Mouse (Mus musculus) A20 (cell line): ENCODE data around the gene Soga1.

Experiments used
- DNase-seq: peaks from one replicate; pipeline ENCODE4 v3.0.0-alpha.2; 2011; ENCODE audit warnings: low read depth, low spot score

The Soga1 gene

DNA sequence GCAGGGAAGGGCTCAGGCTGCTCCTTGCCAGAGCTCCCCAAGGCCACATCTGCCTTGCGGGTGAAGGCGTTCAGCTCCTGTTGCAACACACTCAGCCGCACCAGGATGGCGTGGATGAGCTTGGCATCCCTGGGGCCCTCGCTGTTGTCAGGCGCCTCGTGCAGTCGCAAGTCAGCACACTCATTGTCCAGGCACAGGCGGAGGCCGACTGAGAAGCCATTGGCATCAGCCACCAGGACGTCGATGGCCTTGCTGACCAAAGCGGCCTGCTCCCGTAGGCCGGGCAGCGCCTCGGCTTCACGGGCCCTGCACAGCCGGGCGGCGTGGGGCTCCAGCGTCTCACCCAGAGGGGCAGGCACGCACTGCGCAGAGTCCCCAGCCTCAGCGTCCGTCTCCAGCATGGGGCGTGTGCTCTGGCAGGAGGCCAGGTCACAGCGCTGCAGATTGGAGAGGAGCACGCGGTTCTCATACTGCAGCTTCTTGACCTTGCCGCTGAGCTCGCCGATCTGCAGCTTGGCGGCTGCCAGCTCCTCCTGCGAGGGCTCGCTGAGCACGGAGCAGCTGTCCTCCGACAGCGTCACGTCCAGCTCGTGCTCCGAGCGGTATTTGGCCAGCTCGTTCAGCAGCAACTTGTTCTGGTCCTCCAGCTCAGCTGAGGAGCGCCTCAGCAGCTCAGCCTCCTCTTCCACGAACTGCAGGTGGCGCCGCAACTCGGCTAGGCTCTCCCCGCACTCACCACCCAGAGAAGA, 39.0 kb downstream of the Soga1 start:
- no peak for DNase-seq

DNA sequence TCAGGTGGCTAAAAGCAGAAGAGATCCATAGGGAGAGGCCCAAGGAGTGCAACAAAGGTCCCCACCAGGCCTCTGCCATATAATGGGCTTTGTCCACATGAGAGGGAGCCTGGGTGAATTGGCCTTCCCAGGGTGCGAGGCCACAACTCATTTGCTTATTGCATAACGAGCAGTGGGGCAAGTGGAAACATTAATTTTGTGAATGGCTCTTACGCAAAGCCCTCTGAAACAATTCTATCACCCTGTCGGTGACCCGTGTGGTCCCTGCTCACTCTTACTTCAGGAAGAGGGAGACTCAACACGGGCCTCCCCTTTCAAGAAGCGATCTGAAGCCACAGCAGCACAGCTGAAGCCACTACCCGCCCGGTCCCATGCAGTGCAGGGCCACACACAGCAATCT, 41.8 kb downstream of the Soga1 start:
- DNase-seq, result no peak

DNA sequence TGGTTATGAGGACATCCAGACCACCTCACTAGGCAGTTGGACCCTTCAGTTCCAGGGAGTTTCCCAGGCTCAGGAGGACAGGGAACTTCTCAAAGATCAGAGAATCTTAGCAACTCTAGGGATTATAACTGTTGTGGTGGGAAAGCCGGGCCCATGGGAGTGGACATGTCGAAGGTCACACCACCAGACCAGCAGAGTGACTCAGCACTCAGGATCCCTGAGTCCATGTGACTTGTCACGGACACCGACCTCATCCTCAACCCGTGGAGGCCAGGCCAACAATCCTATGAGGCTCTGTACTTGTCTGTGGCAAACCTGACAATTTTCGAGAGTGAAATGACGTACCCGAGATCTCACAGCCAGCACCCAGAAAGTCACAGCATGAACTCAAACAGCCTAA, 42.7 kb downstream of the Soga1 start:
- DNase-seq, result no peak

DNA sequence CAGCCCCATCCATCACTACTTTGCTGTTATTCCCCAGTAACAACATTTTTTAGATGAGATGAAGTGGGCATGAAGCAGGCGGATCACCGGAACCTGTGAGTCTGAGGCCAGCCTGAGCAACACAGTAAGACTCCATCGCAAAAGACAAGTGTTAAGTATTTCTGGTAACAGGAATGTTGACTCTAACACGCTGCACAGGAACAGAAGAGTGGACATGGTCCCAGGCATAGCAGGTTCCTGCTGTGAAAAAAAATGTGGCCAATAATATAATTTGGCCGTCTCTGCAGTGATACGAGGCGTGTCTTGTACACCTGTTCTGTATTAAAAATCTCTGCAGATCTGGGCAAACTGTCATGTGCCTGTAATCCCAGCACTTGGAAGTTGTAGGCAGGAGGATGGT, 43.7 kb downstream of the Soga1 start:
- no peak for DNase-seq

DNA sequence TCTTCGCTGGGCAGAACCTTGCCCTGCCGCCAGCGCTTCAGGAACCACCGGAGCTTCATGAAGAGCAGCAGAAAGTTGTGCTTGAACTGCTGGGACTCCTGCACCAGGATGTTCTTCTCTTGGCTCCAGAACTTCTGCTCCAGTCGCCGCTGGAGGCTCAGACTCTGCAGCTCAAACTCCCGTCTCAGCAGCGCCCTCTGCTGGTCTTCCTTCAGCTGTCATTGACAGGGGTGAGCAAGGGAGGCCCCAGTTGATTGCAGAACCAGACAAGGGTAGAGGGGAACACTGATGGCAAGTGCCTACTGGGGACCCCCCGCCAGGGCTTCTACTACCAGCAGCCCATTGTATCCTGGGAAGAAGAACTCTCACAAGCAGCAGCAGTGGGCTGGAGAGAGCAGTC, 48.2 kb downstream of the Soga1 start:
- DNase-seq, result peak; percentile 75

DNA sequence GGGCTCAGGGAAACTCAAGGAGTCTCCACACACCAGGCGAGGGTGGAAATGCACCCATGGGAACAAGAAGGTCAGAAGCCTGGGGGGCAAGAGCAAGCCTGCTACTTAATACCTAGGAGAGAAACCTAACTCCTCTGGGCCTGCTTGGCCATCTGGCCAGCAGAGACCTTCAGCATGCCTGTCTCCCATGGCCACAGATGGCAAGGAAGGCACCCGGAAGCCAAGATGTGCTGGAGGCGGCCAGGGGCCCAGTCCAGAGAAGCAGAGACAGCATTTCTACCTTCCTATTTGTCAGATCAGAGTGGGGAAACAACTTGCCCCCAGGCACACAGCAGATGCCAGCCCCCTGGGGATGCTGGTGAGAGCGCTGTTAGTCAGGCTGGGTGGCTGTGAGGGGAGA, 50.8 kb downstream of the Soga1 start:
- no peak for DNase-seq

DNA sequence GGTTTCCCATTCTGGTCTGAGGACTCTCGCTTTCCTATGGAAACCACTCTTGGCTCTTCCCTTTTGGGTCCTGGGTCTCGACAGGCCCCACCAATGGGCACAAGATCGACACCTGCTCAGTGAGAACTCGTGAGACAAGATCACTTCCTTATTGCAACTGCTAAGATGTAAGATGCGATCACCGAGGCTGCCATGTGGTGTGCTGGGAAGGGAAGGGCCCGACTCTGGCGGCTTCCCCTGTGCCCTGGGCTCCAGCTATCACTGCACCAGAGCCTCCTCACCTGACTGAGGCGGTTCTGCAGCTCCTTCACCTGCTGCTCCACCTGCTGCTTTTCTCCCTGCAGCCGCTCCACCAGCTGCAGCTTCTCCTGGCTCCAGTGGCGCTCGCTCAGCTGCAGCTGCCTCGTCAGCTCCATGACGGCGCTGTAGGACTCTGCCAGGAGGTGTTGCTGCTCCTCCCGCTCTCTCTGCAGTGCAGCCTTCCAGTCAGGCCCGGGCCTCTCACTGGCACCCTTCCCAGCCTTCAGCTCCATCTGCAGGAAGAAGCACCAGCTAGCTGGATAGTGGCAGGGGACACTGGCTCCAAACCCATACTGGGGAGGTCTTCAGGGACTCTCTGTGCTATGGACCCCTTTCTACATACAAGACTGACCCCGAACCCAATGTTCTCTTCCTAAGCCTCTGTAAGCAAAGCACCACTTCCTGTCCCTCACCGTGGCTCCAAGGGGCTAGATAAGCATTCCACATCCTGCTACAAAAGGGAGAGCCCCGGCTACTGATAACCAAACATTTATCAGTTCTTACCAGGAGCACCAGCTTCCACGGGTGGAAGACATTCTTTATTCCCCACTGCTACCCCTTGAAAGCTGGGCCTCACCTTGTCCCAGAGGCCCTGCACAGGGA, 51.7 kb downstream of the Soga1 start:
- peak; percentile 45 for DNase-seq

DNA sequence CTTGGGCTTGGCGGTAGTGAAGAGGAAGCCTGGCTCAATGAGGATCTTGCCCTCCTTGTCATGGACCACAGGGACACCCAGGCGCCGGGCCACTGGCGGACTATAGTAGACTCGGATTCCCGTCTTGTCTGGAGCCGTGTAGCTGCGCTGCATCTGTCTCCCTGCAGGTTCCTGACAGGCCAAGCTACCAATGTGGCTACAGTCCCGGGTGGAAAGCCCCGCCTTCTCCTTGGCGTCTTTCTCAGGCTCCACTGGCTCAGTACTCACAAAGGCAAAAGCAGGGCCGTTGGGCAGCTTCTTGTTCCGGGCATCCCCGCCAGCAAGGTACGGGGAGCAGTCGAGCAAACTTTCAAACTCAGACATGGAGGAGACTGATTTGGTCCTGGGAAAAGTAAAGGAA, 57.9 kb downstream of the Soga1 start:
- DNase-seq, result no peak

DNA sequence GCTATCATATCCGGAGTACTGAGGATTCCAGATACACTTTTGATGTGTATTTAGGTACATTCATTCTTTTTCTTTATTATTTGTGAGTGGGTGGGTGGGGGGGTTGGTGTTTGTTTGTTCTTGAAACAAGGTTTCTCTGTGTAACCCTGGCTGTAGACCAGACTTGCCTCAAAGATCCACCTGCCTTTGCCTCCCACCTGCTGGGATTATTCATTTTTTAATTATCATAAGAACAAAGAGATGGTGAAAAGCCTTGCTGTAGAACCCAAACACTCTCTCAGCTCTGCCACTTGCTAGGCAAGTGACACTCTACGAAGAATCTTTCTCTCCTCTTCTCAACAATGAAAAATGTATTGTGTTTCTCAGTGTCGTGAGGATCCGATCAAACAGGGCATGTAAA, 59.8 kb downstream of the Soga1 start:
- DNase-seq, result no peak

DNA sequence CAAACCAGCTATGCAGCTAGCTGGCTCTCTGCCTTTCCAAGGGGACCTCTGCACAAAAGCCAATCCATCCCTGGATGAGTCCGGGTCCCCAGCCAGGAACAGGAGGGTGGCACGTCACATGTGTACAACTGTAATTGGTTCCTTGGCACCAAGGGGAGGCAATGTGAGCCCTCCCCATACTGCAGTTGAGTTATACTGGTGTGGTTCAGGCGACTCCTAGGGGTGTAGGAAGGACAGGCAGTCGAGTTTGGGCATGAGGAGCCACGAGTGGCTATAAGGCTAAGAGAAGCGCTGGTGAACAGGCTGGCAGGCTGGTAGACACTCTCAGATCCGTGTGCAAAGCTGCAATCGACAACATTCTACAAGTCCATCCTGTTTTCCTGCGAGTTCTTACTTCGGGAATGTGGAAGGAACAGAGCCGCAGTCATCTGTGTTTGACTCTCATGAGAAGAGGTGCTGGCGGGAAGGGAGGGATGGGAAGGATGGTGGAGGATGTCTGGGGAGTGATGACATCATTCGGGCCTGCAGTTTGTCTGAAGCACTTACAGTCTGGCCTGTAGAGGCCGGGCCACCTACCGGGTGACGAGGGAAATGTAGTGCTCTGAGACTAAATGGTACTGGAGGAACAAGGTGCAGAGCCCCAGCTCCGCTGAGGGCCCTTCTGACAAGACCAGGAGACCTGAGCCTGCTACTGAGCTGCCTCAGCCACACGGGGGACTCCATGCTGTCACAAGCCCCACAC, 62.4 kb downstream of the Soga1 start:
- no peak for DNase-seq

DNA sequence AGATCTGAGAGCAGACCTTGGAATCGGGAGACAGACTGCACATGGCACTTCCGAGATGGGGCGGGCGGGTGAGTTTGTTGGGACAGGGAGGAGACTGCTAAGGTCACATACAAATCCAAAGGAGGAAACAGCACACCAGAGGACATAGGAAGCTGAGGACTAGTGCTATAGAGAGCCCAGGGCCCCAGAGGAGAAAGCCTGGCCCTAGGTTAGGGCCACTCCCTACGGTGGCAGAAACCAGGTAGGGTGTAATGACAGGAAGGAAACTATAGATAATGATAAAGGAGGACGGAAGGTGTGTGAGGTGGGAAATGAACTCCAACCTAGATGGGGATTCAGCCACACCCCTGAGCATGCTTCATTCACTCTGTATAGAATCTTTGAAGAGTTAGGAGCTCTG, 66.7 kb downstream of the Soga1 start:
- no peak for DNase-seq

DNA sequence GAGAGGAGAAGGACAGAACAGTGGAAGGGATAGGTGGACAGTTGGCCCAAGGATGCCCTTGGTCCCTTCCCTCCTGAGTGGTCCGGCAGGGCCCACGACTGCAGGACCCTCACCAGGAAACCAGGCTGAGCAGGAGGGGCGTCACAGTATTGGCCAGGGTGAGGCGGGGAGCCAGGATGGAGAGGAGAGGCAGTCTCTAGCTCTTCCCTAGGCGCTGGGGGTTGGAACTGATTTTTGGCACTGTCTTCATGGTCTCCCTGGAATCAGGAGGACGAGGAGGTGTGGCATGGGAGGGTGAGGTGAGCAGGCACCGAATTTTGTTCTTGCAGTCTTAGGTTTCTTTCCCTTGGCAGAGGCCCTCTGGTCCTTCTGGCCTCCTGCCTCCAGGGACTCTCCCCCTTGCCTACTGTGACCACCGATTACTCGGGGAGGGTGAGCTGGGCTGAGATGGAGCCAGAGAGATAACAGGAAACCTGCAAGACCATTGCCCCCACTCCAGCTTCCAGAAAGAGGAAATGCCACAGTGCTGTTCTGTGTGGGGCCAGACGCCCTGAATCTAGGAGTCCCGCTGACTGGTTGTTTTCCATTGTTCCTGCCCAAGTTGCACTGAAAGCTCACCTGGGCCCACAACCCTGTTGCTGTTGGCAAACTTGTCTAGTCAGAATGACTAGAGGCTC, 68.3 kb downstream of the Soga1 start:
- no peak for DNase-seq

DNA sequence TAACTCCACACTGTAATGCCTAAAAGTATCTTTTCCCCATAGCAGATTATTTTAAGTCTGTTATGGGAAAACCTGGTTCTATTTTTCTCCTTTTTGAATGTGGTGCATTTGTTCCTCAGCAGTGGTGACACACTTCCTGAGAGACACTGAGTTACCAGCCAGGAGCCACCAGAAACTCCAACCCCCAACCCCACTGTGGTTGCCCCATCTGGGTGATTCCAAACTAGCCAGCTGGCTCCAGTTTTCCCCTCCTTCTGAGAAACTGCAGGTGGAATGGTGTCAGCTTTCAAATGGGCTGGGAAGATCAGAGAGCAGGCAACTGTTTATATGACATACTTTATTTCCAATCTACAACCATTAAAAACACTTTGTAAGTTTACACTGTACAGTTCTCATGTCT, 68.9 kb downstream of the Soga1 start:
- no peak for DNase-seq

DNA sequence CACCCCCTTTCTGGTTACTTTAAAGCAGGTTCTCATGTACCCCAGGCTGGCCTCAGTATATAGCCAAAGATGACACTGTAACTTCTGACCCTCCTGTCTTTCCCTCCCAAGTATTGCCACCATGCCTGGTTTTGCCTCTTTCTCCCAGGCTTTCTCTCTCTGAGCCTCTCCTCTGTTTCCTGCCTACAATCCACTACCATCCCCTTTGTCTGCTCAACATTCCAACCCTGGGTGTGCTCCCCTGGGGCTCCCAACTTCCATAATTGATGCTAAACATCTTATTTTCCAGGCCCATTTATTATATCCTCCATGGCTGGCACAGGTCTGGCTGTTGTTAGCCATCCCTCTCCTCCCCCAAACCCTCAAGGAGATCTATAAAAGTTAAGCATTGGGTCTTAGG, 70.5 kb downstream of the Soga1 start:
- no peak for DNase-seq

DNA sequence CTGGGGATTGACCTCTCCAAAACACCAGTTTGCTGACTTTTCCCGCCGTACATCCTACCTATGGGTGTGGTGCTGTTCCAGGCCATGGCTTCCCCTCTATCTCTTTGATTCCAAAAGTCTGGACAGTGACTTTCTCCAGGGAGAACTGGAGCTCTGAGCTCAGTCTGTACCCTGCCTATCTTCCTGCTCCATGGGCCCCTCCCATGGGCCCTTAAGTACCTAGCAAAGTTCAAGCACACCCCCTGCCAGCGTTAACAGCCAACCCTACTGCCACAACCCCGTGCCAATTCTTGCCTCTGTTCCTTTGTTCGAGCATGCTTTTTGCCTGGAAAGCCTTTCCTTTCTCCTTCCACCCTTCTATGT, 71.8 kb downstream of the Soga1 start:
- no peak for DNase-seq

DNA sequence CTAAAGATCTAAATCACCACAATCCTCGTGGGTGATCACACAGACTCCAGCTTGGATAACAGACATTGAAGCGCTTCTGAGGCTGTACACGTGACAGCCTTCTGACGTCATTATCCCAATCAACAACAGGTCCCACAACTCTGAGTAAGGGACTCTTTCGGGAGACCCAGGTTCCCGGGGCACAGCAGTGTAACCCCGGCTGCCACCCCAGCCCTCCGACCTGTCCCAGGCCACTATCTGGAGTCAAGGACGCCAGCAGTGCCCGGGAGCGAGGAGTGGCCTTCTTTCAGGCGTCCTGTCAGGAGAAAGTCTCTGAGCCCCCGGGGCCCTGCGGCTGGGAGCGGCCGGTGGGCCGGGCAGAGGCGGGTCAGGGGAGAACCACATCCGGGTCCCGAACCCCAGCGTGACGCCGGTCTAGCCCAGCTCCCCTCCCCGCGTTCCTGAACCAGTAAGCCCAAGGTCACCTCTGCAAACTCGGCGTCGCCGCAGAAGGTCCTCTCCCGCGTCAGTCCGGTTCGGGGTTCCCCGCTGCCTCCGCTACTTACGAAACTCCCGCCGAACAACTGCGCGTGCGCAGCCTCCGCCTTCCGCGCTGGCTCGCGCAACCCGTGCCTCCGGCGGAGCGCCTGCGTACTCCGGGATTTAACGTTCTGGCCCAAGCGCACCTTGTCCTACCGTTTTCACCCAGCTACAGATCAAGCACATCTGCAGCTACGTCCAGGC, 72.4 kb downstream of the Soga1 start, which contains the start of gene Dsn1:
Dsn1 (minus strand) TSS at position 644 of the 723 bp plus-strand sequence.
- peak; percentile 94 for DNase-seq

DNA sequence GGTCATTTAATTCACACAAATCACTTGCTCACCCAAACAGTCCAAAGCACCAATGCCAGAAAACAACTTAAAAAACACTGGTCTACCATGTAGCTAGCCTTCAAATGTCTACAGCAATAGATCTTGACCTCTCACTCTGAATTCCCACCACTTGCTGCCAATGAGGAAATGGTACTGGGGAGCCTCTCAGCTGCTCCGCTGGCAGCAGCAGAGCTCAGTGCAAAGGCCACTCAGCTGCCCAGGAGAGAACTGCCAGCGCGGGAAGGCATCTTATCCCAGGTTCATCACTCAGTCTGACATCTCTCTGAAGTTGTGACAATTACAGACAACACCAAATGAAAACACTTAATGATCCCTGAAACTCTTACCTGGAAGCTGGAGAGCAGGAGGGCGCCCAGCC, 76.7 kb downstream of the Soga1 start:
- DNase-seq, result no peak

DNA sequence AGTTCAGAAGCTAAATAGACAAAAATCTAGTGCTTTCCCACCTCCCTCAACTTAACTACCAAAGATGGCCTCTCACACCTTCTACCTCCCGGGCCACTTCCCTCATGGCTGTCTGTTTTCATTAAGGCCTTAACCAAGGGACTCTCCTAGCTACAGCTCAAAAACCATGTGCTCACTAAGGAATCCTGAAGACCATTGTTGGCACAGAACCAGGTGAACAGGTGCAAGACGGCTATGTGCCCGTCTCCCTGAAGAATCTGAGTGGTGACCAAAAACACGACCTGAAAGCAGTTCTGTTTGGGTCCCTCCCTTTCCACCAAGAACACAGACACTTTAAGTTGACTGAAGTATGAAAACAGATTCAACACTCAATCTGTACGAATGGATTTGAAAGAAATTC, 80.8 kb downstream of the Soga1 start:
- DNase-seq, result no peak

DNA sequence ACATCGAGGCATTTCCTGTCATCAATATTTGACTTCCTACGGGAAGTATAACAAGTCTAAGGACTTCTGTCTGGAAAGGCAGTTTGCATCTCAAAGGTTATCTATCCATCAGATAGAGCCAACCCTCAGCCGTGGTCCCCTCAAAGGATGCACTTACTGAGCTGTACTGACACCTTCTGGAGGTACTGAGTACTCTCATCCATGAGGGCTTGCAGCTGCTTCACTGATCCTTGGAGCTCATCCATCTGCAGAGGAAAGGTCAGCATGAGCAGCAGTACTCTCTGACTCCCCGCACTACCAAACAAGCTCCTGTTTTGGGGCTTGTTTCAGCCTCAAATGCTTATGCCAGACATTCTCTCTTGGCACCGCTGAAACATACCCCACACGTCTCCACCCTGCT, 82.5 kb downstream of the Soga1 start:
- peak; percentile 32 for DNase-seq

DNA sequence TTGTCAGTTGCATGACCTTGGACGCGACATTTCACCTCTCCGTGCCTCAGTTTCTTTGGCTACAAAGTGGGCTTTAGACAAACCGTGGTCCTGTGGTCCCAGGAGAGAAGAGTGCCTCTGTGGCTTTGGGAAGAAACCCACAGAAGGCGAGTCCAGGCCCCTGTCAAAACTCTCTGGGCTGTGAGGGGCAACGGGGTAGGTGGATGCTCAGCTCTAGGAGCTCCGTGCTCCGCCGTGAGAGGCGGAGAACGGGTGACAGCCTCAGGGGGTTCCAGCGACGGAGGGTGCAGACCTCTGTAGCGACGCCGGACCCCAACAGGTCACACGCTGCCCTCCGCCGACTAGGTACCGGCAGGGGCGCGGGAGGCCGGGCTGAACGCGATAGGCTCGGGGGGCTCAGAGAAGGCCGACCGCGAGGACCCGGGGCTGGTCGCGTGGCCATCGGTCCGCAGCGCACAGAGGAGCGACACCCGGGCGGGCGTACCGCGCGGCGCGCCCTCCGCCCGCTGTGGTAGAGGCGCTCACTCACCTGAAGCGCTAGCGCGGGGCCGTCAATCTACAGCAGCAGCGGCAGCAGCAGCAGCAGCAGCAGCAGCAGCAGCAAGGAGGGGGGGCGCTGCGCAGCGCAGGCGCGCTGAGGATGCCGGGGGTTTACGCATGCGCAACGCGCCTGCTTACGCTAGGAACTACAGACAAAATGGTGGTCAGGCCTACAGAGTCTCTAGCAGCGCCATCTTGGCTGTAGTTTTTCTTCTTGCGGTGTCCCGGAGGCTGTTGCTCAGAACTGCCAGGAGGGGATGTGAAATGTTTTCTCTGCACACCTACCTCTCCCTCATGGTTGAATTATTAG, 87.4 kb downstream of the Soga1 start, which contains the start of gene Ndrg3:
Ndrg3 (minus strand) TSS at position 587 of the 850 bp plus-strand sequence.
- DNase-seq, result peak; percentile 99
